Mouse (Mus musculus) forebrain, embryonic 11.5 days (tissue): Measurements from ENCODE around the gene Olfr297. TPM values are rescaled to one million over a fixed set of nuclear protein-coding genes. Genes with fewer than 3 reads are reported as not detected.

ENCODE experiments used
- ATAC-seq: fragments of 200-750 bp; cut with Nextera tagmentation; replicated peaks from 2 replicates; pipeline ENCODE4 v1.8.0; 2017; ENCODE audit warnings: moderate TSS enrichment; ENCODE audit not compliant: low FRiP score
- DNase-seq: peaks from one replicate; pipeline ENCODE4 v3.0.0-alpha.2; 2017; ENCODE audit warnings: low spot score
- H3K27ac ChIP-seq: fragments of 300-500 bp; sonication (generic); 2 replicates; pipeline ENCODE4 v1.5.1; 2014; ENCODE audit warnings: low read depth, low read length
- H3K27me3 ChIP-seq: fragments of 300-500 bp; sonication (generic); 2 replicates; pipeline ENCODE4 v1.6.1; 2014; ENCODE audit warnings: mild to moderate bottlenecking, low read length, mixed read lengths; ENCODE audit not compliant: control insufficient read depth, insufficient read depth
- H3K36me3 ChIP-seq: fragments of 300-500 bp; sonication (generic); 2 replicates; pipeline ENCODE4 v1.6.1; 2014; ENCODE audit warnings: mild to moderate bottlenecking, low read length, moderate library complexity, mixed read lengths; ENCODE audit not compliant: control insufficient read depth, insufficient read depth
- H3K4me1 ChIP-seq: fragments of 300-500 bp; sonication (generic); replicated peaks from 2 replicates; pipeline ENCODE4 v1.6.1; 2014; ENCODE audit warnings: low read length, mixed read lengths; ENCODE audit not compliant: control insufficient read depth, insufficient read depth
- H3K4me2 ChIP-seq: fragments of 300-500 bp; sonication (generic); 2 replicates; pipeline ENCODE4 v1.6.1; 2014; ENCODE audit warnings: low read depth, mild to moderate bottlenecking, low read length, moderate library complexity, mixed read lengths; ENCODE audit not compliant: severe bottlenecking
- H3K4me3 ChIP-seq: fragments of 300-500 bp; sonication (generic); 2 replicates; pipeline ENCODE4 v1.5.1; 2014; ENCODE audit warnings: low read depth, low read length
- H3K9ac ChIP-seq: fragments of 300-500 bp; sonication (generic); 2 replicates; pipeline ENCODE4 v1.6.1; 2014; ENCODE audit warnings: low read length
- H3K9me3 ChIP-seq: fragments of 300-500 bp; sonication (generic); 2 replicates; pipeline ENCODE4 v1.6.1; 2016; ENCODE audit warnings: low read length, mixed read lengths; ENCODE audit not compliant: control insufficient read depth
- WGBS: fragments of 180-500 bp; shearing (Covaris S2); extraction: QIAGEN DNeasy Blood & Tissue Kit; methylation state at CpG from one replicate; pipeline ENCODE4 v1.1.7; 2014; 5-methylcytosine and 5-hydroxymethylcytosine counted together
- polyA plus RNA-seq: library from polyadenylated mRNA; unstranded; fragments of >200 nt; fragmentation: Nextera tagmentation; extraction: Ambion mirVana; gene quantifications from 2 replicates; pipeline ENCODE4 v1.2.1, GENCODE M21; 2014

The Olfr297 gene
- not detected in 2 replicates for polyA plus RNA-seq

DNA sequence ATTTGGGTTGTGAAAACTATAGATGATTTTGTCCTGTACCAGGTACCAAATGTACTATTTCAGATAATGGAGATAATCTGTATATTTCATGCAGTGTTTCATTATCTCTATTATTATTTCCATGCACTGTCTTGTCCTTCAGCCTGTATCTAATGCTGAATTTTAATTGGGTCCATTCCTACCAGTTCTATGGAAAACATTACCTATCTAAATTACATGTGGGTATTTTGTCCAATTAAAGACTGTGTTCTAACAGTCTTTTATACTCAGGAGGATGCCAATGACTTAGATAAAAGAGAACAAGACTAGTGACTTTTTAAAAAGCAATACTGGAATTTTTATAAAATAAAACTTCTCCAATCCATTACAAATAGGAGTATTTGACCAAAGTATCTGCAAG lies at the start of gene Olfr297:
Gene Olfr297 (plus strand): TSS at position 301 of the 400 bp plus-strand sequence.
- H3K27me3 ChIP-seq, result no peaks in the 10 kb centered on the region
- no peak within 1 kb of the TSS for H3K27ac ChIP-seq
- ATAC-seq, result no peak
- H3K4me3 ChIP-seq, result no peak within 1 kb of the TSS
- H3K9me3 ChIP-seq, result no peaks in the 10 kb centered on the region
- H3K4me1 ChIP-seq, result no peaks in the 10 kb centered on the region
- no peak for DNase-seq
- H3K9ac ChIP-seq, result no peak within 1 kb of the TSS
- H3K36me3 ChIP-seq, result no peaks in the 10 kb centered on the region
- H3K4me2 ChIP-seq, result no peak within 1 kb of the TSS

DNA sequence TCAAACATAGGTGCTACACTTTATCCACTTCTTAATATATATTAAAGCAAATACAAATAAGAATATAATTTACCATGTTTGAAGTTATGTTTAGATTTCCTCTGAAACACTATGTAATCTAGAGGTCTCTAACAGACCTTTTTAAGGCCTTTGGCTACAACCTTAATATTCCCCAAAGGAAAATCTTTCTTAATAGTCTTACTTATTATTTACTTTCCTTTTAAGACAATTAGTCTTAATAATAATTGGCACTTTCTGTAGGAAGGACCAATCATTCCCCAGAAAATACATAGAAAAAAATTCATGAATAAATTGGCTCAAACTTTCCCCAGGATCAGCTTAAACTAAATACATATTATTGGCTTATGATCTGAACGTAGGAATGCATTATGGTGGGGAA lies 27.4 kb upstream of the Olfr297 start, which contains the start of gene Olfr298:
Gene Olfr298 (minus strand): TSS at position 101 of the 400 bp plus-strand sequence.
- Histone ChIP-seq H3K36me3 (no peaks in the 10 kb centered on the region), H3K4me1 (no peaks in the 10 kb centered on the region), H3K9me3 (no peaks in the 10 kb centered on the region), H3K27ac (no peak within 1 kb of the TSS), H3K4me3 (no peak within 1 kb of the TSS), H3K4me2 (no peak within 1 kb of the TSS), H3K9ac (no peak within 1 kb of the TSS), H3K27me3 (no peaks in the 10 kb centered on the region)
- 83% methylated on average over 1 of the region's 1 CpGs for WGBS
- no peak for ATAC-seq
- no peak for DNase-seq

Other genes with a start within 250 kb of the Olfr297 start
- not detected in 2 replicates for gene Olfr310, start 242.8 kb upstream of the Olfr297 start, polyA plus RNA-seq
- not detected in 2 replicates for gene Olfr309, start 206.3 kb upstream of the Olfr297 start, polyA plus RNA-seq
- not detected in 2 replicates for gene Olfr308, start 194.3 kb upstream of the Olfr297 start, polyA plus RNA-seq
- gene Olfr307, start 182.4 kb upstream of the Olfr297 start, polyA plus RNA-seq, result not detected in 2 replicates
- gene Olfr305, start 153.0 kb upstream of the Olfr297 start, polyA plus RNA-seq, result not detected in 2 replicates
- not detected in 2 replicates for gene Olfr304, start 133.3 kb upstream of the Olfr297 start, polyA plus RNA-seq
- gene Olfr303, start 122.2 kb upstream of the Olfr297 start, polyA plus RNA-seq, result not detected in 2 replicates
- not detected in 2 replicates for gene Olfr301, start 116.1 kb upstream of the Olfr297 start, polyA plus RNA-seq
- gene Olfr299, start 60.0 kb upstream of the Olfr297 start, polyA plus RNA-seq, result not detected in 2 replicates
- not detected in 2 replicates for gene Olfr298, start 27.5 kb upstream of the Olfr297 start, polyA plus RNA-seq
- not detected in 2 replicates for gene Olfr295, start 63.9 kb downstream of the Olfr297 start, polyA plus RNA-seq
- not detected in 2 replicates for gene Olfr294, start 96.7 kb downstream of the Olfr297 start, polyA plus RNA-seq
- not detected in 2 replicates for gene Olfr293, start 129.1 kb downstream of the Olfr297 start, polyA plus RNA-seq
- not detected in 2 replicates for gene Olfr292, start 168.4 kb downstream of the Olfr297 start, polyA plus RNA-seq